Mouse (Mus musculus) adrenal gland, adult 8-10 months (tissue): ENCODE measurements around the gene Tek. TPM values are rescaled to one million over a fixed set of nuclear protein-coding genes. Genes with fewer than 3 reads are reported as not detected.
"Not testable (repeated sequence)": the region's sequence is repeated elsewhere in the genome, so short reads cannot be mapped to it uniquely, and the experiment has no call there.

Source experiments
- DNase-seq: peaks from one replicate; pipeline ENCODE4 v3.0.0; 2022
- total RNA-seq, 4 experiments: library from RNA; stranded (reverse); gene quantifications; 2 replicates each; pipeline ENCODE4 v1.2.4; 2022

The Tek gene
- total RNA-seq = 10 to 100 TPM; 36.4 to 64.0 (median 59.5) TPM

- DNase-seq = no peak
These were observed at the start of gene Tek for GRCm38 (mm10) chr4:94738838-94739731. Gene Tek (plus strand): TSS chr4:94739289.

GRCm38 (mm10) chr4:94689804-94690203, 49.3 kb upstream of the Tek start:
- DNase-seq = not testable (repeated sequence)

- no peak for DNase-seq
These were observed 48.0 kb upstream of the Tek start for GRCm38 (mm10) chr4:94691078-94691477.

GRCm38 (mm10) chr4:94692175-94692574, 46.9 kb upstream of the Tek start:
- DNase-seq = no peak

- DNase-seq = no peak
These were observed 42.7 kb upstream of the Tek start for GRCm38 (mm10) chr4:94696368-94696767.

- DNase-seq = no peak
These were observed 28.1 kb upstream of the Tek start for GRCm38 (mm10) chr4:94711002-94711401.

- no peak for DNase-seq
These were observed 27.7 kb upstream of the Tek start for GRCm38 (mm10) chr4:94711426-94711825.

GRCm38 (mm10) chr4:94713741-94714140, 25.3 kb upstream of the Tek start:
- no peak for DNase-seq

GRCm38 (mm10) chr4:94715166-94715565, 23.9 kb upstream of the Tek start:
- no peak for DNase-seq

GRCm38 (mm10) chr4:94725799-94726198, 13.3 kb upstream of the Tek start:
- no peak for DNase-seq

- DNase-seq = no peak
These were observed 6.4 kb upstream of the Tek start for GRCm38 (mm10) chr4:94732721-94733120.

- DNase-seq = no peak
These were observed 1.5 kb upstream of the Tek start for GRCm38 (mm10) chr4:94737326-94738295.

GRCm38 (mm10) chr4:94741824-94742223, 2.7 kb downstream of the Tek start:
- DNase-seq = no peak

GRCm38 (mm10) chr4:94745749-94746148, 6.7 kb downstream of the Tek start:
- no peak for DNase-seq

- DNase-seq = peak; percentile 49
These were observed 7.3 kb downstream of the Tek start for GRCm38 (mm10) chr4:94746387-94746811.

GRCm38 (mm10) chr4:94747338-94747737, 8.2 kb downstream of the Tek start:
- DNase-seq = no peak

GRCm38 (mm10) chr4:94752512-94752911, 13.4 kb downstream of the Tek start:
- peak; percentile 14 for DNase-seq

- DNase-seq = no peak
These were observed 26.1 kb downstream of the Tek start for GRCm38 (mm10) chr4:94765217-94765616.

- no peak for DNase-seq
These were observed 27.1 kb downstream of the Tek start for GRCm38 (mm10) chr4:94766176-94766575.

GRCm38 (mm10) chr4:94768624-94769023, 29.5 kb downstream of the Tek start:
- DNase-seq = no peak

GRCm38 (mm10) chr4:94781043-94781442, 42.0 kb downstream of the Tek start:
- DNase-seq = no peak

GRCm38 (mm10) chr4:94785921-94786320, 46.8 kb downstream of the Tek start:
- no peak for DNase-seq

- no peak for DNase-seq
These were observed 64.1 kb downstream of the Tek start for GRCm38 (mm10) chr4:94803187-94803586.
